Mouse (Mus musculus) cerebellum, adult 2 months (tissue): ENCODE results near the gene Pphln1. TPM values are rescaled to one million over a fixed set of nuclear protein-coding genes. Genes with fewer than 3 reads are reported as not detected.

Source experiments
- DNase-seq, 2 experiments: peaks; one replicate each; pipeline ENCODE4 v3.0.0; 2021
- H3K27ac ChIP-seq: fragments of 200-500 bp; 2 replicates; pipeline ENCODE4 v1.5.1; 2012; ENCODE audit warnings: low read length, control low read depth, inconsistent platforms; ENCODE audit not compliant: insufficient read depth
- H3K27me3 ChIP-seq: fragments of 200-500 bp; 2 replicates; pipeline ENCODE4 v1.6.1; 2012; ENCODE audit warnings: inconsistent platforms, mild to moderate bottlenecking, low read length, moderate library complexity; ENCODE audit not compliant: control insufficient read depth, insufficient read depth
- H3K4me1 ChIP-seq: fragments of 200-500 bp; 2 replicates; pipeline ENCODE4 v1.6.1; 2011; ENCODE audit warnings: low read length; ENCODE audit not compliant: control insufficient read depth, insufficient read depth
- H3K4me3 ChIP-seq: fragments of 200-500 bp; replicated peaks from 2 replicates; pipeline ENCODE3; 2011; ENCODE audit warnings: mild to moderate bottlenecking, low read depth, low read length, control low read depth; ENCODE audit not compliant: insufficient read depth
- CTCF ChIP-seq: fragments of 200-500 bp; IDR thresholded peaks from 2 replicates; pipeline ENCODE4 v1.5.1; 2011; ENCODE audit warnings: low read depth, mild to moderate bottlenecking, control low read depth, low read length, moderate library complexity, borderline replicate concordance; ENCODE audit not compliant: insufficient read depth
- POLR2A ChIP-seq: fragments of 200-500 bp; IDR thresholded peaks from 2 replicates; pipeline ENCODE4 v1.6.1; 2011; ENCODE audit warnings: low read length, control low read depth, borderline replicate concordance; ENCODE audit not compliant: insufficient read depth
- WGBS: fragments of 180-500 bp; shearing (Covaris S2); methylation state at CpG from one replicate; pipeline ENCODE4 v1.1.7; 2018; 5-methylcytosine and 5-hydroxymethylcytosine counted together
- polyA plus RNA-seq: library from polyadenylated mRNA; depleted of rRNA; stranded (reverse); fragments of >200 nt; gene quantifications from 2 replicates; pipeline ENCODE4 v1.2.3, GENCODE M21; 2012

The Pphln1 gene
- polyA plus RNA-seq, 1 experiment: 28.1 TPM

DNA sequence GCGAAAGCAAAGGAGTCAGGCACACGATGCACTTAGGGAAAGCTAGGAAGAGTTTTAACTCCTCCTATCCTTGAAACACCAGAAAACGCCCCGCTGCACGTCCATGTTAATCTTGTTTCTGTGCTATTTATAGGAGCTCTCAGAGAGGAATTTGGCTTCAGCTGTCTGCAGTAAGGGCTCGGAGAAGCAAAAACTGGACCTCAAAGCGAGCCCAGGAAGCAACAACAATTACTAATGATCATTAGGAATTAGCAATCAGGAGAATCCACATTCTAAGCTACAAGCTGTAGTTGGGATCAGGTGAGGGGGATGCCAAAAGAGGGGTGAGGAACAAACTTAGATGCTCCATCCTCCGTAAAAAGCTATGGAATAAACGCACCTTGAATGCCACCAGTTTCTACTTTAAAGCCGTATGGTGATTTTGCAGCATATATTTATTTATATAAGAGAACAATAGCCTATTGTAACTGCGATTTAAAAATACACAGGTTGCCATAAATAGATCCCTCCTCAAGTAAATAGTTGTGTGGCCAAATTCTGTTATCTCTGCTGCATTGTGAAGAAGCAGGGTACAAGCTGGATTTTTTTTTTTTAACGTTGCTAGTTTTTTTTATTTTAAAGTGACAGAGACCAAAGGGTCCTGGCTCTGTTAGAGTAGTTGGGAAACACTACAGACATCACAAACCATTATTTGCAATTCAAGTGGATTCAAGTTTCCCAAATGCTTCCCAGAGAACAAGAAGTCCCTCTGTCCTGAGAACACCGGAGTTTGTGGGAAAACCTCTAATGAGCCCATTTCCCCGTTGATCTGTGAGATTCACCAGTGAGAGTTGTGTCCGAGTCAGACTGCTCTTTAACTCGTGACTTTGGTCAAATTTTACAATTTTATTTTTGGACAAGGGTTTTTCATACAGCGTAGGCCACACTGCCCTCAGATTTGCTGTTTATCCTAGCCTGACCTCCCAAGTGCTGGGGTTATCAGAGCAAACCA is 122.0 kb downstream of the Pphln1 start:
- H3K27ac ChIP-seq: peak overlapping the region; percentile 24; the same call in 1 of the 2 replicates
- H3K4me1 ChIP-seq: no peaks in the 10 kb centered on the region
- no peaks in the 10 kb centered on the region for H3K27me3 ChIP-seq
- no peak for DNase-seq
- 36% methylated on average over 17 of the region's 17 CpGs for WGBS
- TF ChIP-seq POLR2A (no peak), CTCF (no peak)
- H3K4me3 ChIP-seq: peak overlapping the region; percentile 39

DNA sequence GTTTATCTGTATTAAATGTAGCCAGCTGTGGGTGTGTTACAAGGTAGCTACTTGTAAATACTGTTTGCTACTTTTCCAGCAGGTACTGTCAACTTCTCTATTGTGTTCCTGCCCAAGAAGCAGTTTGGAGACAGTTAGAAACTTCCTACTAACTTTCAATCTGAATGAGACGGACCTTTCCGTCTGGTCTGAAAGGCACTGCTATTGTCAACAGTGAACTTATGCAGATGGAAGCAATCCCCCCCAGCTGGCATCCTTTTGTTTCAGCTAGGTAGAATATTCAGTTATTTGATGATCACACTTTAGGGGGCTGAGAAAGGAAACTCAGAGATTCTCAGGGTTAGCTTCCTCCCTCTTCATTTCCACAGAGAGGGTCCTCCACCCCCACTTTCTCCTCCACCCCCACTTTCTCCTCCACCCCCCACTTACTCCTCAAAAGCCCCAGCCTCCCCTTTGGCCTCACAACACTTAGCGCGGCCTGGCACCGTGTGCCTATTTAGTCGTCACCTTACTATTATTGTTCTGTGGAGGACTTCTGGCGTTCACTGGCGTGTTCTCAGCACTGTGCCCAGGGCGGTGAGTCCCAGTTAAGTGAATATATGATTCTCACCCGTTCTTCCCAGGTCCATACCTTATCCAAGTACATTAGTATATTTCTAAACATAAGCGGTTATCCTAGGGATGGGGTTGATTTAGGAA is 123.1 kb downstream of the Pphln1 start:
- H3K4me1 ChIP-seq: no peaks in the 10 kb centered on the region
- H3K4me3 ChIP-seq: no peak overlapping the region
- no peak overlapping the region for H3K27ac ChIP-seq
- no peak for DNase-seq
- no peaks in the 10 kb centered on the region for H3K27me3 ChIP-seq
- WGBS: 85% methylated on average over 11 of the region's 11 CpGs
- TF ChIP-seq POLR2A: no peak
- no peak for TF ChIP-seq CTCF

DNA sequence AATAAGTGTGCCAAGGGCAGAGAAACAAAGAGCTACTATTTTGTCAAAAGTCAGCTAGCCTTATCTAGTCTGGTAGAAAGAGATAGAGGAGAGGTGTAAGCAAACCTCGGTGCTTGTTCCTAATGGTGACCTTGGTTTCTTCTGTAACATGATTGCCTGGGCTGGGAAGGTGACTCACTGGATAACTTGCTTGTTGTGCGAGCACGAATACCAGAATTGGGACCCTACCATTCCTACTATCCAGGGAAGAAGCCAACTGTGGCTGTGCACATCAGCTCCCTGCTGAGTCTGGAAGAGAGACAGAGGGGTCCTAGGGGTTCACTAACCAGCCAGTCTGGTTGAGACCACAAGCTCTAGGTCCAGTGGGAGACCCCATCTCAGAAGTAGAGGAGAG is 123.6 kb downstream of the Pphln1 start:
- no peaks in the 10 kb centered on the region for H3K27me3 ChIP-seq
- H3K4me1 ChIP-seq: no peaks in the 10 kb centered on the region
- 75% methylated on average over 3 of the region's 3 CpGs for WGBS
- TF ChIP-seq POLR2A: no peak
- DNase-seq: no peak
- H3K4me3 ChIP-seq: no peak overlapping the region
- H3K27ac ChIP-seq: no peak overlapping the region

DNA sequence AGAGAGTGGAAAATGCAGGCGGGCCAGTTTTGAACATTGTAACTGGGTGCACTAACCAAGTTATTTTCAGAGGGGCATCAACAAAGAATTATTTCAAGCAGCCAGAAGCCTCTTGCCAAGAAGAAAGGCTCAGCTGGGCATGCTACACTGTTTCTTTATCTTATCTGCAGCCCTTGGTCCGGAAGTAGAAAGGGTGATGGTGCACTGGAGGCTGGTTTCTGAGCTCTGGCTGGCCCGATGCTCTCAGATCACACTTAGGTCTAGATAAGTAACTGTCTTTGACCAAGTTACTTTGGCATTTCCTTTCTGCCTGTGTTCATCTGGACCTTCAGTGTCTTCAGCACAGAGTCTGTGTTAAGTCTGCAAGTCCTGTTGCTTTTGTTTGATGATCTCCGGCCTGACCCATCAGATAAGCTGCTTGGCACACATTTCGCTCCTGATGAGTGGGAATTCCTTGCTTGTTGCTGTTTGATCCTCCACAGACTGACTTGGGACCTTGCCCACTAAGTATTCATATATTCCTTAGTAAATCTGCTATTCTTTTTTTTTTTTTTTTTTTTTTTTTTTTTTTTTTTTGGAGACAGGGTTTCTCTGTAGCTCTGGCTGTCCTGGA is 127.3 kb downstream of the Pphln1 start:
- Histone ChIP-seq H3K27me3 (no peaks in the 10 kb centered on the region), H3K27ac (no peak overlapping the region), H3K4me3 (no peak overlapping the region), H3K4me1 (no peaks in the 10 kb centered on the region)
- WGBS: 89% methylated on average over 5 of the region's 5 CpGs
- TF ChIP-seq POLR2A (no peak), CTCF (no peak)
- DNase-seq: no peak

DNA sequence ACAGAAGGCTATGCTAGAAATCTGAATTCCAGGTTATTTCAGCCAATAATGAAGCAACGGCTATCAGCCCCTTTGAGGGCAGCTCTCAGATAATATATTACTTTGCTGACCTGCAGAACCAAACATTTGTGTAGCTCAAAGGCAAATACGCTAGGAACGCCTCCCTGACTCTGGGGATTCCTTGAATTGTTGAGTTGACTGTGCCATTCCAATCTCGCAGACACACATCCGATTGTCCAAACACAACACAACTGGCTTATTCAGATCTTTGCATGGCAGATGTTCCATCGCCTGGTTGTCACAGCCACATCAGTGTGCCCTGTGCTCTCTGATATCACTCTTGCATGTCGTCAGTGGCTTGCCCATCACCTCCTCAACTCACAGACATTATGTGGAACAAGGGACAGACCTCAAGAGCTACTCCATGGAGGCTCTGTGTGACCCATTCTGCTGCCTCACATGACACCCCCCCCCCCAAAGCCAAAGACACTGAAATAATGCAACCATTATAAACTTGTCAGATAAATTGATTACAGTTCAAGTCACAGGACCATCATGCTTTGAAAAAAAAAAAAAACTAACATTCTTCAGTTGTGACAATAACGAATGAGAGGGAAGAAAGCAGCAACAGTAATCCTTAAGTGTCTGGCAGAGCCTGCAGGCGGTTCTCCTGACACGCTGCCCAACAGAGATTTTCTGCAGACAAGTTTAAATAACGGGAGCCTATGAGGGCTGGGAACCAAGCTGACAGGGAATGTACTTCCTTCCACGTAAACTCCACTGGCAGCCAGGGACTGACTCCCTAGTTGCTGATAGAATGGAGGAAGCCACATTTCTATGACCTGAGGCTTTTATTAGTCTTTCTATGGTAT is 131.9 kb downstream of the Pphln1 start:
- WGBS: 75% methylated on average over 12 of the region's 12 CpGs
- no peaks in the 10 kb centered on the region; the same call in 1 of the 2 replicates for H3K27me3 ChIP-seq
- DNase-seq: no peak
- H3K4me3 ChIP-seq: no peak overlapping the region
- no peak for TF ChIP-seq POLR2A
- TF ChIP-seq CTCF: no peak
- no peaks in the 10 kb centered on the region for H3K4me1 ChIP-seq
- H3K27ac ChIP-seq: no peak overlapping the region

DNA sequence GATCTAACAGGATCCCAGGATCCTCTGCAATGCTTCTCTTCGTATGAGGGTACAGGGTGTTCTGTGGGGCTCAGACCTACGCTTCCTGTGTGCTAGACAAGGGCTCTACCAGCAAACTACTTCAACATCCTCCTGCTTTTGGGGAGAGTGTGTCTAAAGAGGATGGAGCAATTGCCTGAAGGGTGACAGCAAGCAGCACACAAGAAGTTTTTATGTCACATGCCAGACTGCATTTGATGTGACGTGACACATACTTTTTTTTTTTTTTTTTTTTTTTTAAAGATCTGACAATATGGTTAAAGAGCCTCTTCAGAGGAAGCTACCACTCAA is 132.5 kb downstream of the Pphln1 start:
- Histone ChIP-seq H3K4me3 (no peak overlapping the region), H3K27me3 (no peaks in the 10 kb centered on the region; the same call in 1 of the 2 replicates), H3K27ac (no peak overlapping the region), H3K4me1 (no peaks in the 10 kb centered on the region)
- 90% methylated on average over 3 of the region's 3 CpGs for WGBS
- TF ChIP-seq POLR2A (no peak), CTCF (no peak)
- DNase-seq: no peak

DNA sequence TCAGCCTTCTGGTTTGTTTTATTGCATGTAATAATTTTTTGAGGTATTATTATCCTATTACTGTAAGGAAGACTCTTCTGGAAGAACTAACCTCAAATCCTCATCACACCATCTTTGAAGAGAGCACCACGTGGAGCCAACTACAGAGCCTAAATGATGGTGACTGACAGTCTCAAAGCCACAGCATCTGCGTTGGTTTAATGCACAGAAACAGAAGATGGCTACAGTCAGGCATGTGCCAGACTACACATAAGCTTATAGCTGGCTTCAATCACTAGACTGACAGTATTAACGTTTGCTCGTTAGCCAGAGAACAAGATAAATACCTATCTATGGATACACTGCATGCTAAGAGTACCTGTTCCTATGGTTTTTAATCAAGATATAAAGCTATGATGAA is 138.0 kb downstream of the Pphln1 start:
- Histone ChIP-seq H3K4me1 (no peaks in the 10 kb centered on the region), H3K27ac (no peak overlapping the region), H3K4me3 (no peak overlapping the region), H3K27me3 (no peaks in the 10 kb centered on the region; the same call in 1 of the 2 replicates)
- 89% methylated on average over 4 of the region's 4 CpGs for WGBS
- DNase-seq: no peak
- no peak for TF ChIP-seq POLR2A
- TF ChIP-seq CTCF: no peak
